Mouse (Mus musculus): ENCODE results near the gene Lpp.

Gene Lpp

DNA sequence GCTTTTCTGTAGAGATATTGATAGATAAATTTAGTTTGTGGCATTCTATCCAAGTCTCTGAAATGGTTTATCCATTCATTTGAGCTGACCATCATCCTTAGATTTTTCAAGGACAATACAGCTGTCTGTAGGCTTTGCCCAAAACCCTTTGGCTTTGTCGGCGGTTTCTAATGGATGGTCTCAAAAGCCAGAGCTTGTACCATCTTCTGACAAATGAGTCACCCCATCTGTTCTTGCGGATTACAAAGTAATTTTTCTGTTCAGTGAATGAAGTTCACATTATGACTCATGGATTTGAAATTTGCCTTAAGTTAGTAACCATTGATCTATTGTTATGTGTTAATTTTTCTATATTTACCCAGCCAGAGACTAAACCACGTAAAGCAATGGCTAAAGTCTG is 301.8 kb downstream of the Lpp start:
- no peak for DNase-seq (ENCODE audit: low spot score)

DNA sequence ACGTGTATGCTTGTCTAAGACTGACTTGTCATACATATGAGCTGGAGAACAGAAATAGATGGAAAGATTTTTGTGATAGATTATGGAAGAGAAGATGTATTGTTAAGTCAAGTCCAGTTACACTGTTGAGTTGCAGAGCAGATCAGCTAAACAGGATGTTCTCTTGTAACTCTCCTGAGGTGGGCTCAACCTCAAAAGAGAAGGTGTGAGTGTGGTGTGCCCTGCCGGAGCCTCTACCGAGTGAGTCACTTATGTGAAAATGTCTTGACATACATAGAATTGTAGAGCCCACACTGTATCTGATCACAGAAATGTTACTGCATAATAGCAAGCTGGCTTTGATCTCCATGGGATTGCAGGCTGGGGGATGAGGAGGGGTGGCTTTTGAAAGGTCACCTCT is 310.9 kb downstream of the Lpp start:
- DNase-seq (ENCODE audit: low spot score) = no peak

GRCm38 (mm10) chr16:24723641-24724040 is 330.3 kb downstream of the Lpp start:
- no peak for DNase-seq (ENCODE audit: low spot score)

GRCm38 (mm10) chr16:24732751-24733150 is 339.4 kb downstream of the Lpp start:
- DNase-seq (ENCODE audit: low spot score) = no peak

DNA sequence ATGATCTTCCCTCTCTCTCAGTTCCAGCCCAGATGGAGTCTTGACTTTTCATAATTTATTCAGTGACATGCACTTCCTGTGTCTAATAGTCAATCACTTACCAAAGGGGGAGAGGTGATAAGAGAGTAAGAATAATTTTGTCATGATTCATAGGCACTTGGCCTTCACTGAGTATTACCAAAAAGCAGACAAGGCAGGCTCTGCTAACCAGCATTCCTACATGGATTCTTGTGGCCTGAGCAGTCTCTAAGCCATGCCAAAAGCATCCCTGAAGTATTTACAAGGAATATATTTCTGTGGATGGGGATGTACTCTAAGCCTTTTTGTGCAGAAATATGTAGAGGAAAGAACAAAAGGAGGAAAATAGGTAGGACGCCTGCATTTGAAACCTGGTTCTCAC is 340.0 kb downstream of the Lpp start:
- no peak for DNase-seq (ENCODE audit: low spot score)

DNA sequence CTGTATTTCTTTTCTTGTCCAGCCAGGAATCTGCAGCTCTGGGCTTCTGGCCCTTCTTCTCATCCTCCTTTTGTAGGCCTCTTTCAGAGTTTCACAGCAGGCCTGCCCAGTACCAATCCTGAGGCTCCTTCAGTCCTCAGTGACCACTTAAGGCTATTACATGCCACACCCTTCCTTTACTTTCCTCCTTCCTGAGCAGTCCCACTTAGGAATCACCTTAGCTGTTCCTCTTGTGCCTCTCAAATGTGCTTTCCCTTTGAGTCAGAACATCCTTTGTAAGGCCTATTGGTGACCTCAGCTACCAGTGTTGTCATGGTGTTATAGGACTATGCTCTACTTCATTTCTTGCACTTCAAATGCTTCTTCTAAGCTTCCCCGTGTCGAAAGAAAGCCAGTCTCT is 342.4 kb downstream of the Lpp start:
- DNase-seq (ENCODE audit: low spot score) = no peak

DNA sequence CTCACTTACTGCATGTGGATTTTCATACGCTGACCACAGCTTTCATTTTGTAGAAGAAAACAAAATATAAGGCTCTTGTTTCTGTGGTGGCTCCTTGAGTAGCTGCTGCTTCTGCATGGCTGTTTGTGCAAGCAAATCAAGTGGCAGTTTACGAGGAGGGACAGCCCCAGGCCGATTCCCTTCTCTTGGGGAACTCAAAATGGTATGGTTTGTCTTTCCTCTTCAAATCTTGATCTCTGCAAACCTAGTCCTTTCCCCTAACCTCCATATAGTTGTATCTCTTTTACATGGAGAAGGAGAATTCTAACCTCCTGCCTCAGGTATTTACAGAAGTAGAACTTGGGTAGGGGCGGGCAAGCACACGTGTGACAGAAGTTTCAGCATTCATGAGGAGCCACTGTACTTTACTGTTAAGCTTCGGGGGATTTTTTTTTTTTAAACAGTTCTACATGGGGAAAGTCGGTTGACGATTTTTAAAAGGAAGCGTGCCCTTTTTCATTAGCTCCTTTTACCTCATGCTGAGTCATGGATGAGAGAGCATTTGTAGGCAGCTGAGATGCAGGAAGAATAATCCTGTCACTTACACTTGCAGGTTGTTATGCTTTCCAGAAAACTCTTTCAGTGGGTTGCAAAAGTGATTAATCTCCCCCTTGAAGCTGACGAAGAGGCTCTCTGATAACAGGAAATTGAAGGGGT is 344.2 kb downstream of the Lpp start:
- DNase-seq (ENCODE audit: low spot score) = no peak

GRCm38 (mm10) chr16:24740714-24741113 is 347.4 kb downstream of the Lpp start:
- no peak for DNase-seq (ENCODE audit: low spot score)

DNA sequence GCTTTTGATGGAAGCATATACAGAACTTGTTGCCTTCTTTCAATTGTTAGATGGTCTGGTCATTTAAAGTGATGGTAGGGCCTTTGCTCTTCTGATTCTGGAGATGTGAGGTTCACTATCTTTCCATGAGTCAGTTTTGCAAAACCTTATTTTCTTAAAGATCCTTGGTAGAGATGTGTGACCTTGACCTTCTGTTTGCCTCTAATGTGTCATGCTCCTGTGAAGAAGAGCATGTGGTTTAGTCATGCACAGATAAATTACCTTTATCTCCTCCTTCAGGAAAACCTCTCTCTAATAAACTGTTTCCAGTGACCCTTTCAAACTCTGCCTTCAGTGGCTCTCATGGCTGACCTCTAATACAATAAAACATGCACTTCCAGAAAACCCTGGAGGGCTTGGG is 356.5 kb downstream of the Lpp start:
- DNase-seq (ENCODE audit: low spot score) = no peak

- DNase-seq (ENCODE audit: low spot score) = no peak
Measured at GRCm38 (mm10) chr16:24756141-24756540, 362.8 kb downstream of the Lpp start.

DNA sequence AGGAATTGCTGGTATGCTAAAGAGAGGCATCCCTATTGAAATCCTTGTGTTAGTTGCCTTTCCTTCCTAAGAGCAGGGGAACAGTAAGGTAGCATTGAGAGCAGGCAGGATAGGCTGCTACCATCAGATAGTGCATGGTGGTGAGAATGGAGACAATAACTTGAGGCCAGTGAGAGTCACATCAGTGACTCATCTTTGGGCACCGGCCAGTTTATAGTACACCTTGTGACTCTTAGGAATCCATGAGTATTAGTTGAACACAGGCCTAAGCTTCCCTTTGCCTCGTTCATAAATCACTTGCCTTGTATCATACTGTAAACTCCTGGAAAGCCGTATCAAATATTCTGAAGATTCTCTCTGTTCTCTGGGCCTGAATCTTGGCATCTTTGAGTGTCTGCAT is 372.7 kb downstream of the Lpp start:
- DNase-seq (ENCODE audit: low spot score) = no peak

- DNase-seq (ENCODE audit: low spot score) = no peak
Measured at GRCm38 (mm10) chr16:24766596-24766995, 373.3 kb downstream of the Lpp start.

DNA sequence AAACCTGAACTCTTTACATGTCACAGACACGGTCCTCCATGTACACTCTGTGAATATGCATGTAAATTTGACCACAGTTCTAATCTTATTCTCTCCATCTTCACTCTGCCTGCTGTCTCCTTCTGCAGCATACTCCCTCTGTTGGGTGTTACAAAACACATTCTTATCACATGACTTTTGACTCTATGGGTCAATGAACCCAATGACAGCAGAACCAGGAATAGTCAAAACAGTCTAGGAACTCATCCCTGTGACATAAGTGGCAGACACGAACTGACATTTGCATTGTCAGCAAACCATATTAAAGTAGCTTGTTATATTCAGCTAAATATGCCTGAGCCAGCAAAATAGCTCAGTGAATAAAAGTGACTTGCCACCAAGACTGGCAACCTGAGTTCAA is 383.7 kb downstream of the Lpp start:
- no peak for DNase-seq (ENCODE audit: low spot score)

- no peak for DNase-seq (ENCODE audit: low spot score)
Measured at GRCm38 (mm10) chr16:24778432-24779274, 385.3 kb downstream of the Lpp start.

DNA sequence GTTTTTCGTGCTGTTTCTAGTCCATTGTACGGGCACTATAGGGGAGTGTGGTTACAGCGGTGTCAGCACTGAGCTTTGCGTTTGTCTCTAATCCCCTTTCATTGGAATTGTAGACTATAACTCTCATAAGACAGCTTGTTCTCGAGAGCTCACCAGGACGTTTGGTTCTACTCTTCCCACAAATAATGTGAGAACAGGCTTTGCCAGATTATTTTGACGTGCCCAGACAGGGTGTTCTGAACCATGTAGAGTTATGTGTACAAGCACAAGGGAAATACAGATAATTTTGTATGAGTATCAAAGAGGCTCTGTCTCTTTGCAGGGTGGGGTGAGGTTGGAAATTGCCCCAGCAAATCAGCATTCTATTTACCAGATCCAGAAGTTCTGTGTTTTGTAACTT is 387.2 kb downstream of the Lpp start:
- peak; percentile 17 for DNase-seq (ENCODE audit: low spot score)

- no peak for DNase-seq (ENCODE audit: low spot score)
Measured at GRCm38 (mm10) chr16:24781922-24782321, 388.6 kb downstream of the Lpp start.

- no peak for DNase-seq (ENCODE audit: low spot score)
Measured at GRCm38 (mm10) chr16:24785651-24786050, 392.3 kb downstream of the Lpp start.

DNA sequence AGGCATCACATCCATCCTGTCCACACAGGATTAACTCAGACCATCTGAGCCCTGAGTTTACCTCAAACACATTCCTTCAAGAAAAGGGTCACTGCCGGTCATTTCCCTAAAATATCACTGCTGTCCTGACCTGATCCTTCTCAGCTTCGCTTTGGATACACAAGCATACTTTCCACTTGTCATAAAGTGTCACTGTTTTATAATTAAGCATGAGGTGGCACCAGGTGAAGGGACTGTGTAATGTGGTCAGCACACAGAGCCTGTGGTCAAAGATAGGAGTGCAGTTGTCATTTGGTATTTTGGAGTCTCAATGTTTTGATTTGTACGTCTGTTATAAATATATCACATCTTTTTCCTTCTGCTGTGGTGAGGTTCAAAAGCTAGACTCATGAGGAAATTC is 395.7 kb downstream of the Lpp start:
- DNase-seq (ENCODE audit: low spot score) = no peak

- no peak for DNase-seq (ENCODE audit: low spot score)
Measured at GRCm38 (mm10) chr16:24791387-24791786, 398.1 kb downstream of the Lpp start.

- DNase-seq (ENCODE audit: low spot score) = no peak
Measured at GRCm38 (mm10) chr16:24791984-24792383, 398.7 kb downstream of the Lpp start.

GRCm38 (mm10) chr16:24792836-24793235 is 399.5 kb downstream of the Lpp start:
- DNase-seq (ENCODE audit: low spot score) = no peak

DNA sequence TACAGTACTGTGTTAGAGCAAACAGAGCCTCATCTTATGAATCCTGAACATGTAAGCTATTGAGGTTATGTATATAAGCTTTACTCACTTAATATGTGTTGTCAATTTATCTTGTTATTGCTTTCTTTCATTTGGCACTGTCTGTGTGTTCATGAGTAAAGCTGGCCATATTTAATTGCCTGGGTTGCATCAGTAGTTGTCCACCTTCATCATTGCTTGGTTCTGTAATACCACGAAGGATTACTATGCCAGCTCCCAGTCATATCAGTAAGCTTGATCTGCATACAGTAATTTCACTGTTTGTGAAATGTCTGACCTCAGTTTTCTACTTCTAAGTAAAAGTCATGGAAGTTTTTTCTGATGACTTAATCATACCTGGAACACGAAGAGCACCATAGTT is 401.4 kb downstream of the Lpp start:
- DNase-seq (ENCODE audit: low spot score) = no peak

DNA sequence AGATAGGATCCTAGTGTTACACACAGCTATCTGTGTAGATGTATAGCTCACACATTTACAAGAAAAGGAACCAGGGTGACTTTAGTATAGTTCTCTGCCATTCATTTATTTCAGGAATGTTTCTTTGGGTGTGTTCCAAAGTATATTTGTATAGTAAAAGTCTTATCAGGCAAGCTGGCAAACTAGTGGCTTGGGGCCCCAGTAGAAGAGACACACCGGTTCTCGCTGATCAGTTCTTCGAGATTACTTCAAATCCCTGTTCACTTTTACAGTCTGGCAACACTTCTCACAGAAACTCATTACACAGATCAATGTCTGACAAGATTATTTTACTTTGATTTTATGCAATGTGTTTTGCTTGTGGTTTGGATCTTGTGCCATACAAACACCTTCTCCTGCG is 408.0 kb downstream of the Lpp start:
- DNase-seq (ENCODE audit: low spot score) = no peak

GRCm38 (mm10) chr16:24801780-24802179 is 408.5 kb downstream of the Lpp start:
- DNase-seq (ENCODE audit: low spot score) = no peak
